Mouse (Mus musculus): Measurements from ENCODE around the gene Sag. TPM values are rescaled to one million over a fixed set of nuclear protein-coding genes. Genes with fewer than 3 reads are reported as not detected.
"Not testable (repeated sequence)": the region's sequence is repeated elsewhere in the genome, so short reads cannot be mapped to it uniquely, and the experiment has no call there.

Sag gene
- total RNA-seq, 2 experiments from 2014 or later: 0.26 TPM; not detected in 1

- no peak for DNase-seq (ENCODE audit: low spot score)
These were observed 21.0 kb downstream of the Sag start for GRCm38 (mm10) chr1:87824420-87824995.

GRCm38 (mm10) chr1:87825281-87825680 lies 21.8 kb downstream of the Sag start:
- DNase-seq (ENCODE audit: low spot score): no peak

GRCm38 (mm10) chr1:87825991-87826390 lies 22.5 kb downstream of the Sag start:
- DNase-seq (ENCODE audit: low spot score): no peak

- DNase-seq (ENCODE audit: low spot score): no peak
These were observed 23.0 kb downstream of the Sag start for GRCm38 (mm10) chr1:87826474-87826873.

- not testable (repeated sequence) for DNase-seq (ENCODE audit: low spot score)
These were observed 24.0 kb downstream of the Sag start for GRCm38 (mm10) chr1:87827476-87827875.

- DNase-seq (ENCODE audit: low spot score): peak; percentile 29
These were observed 24.7 kb downstream of the Sag start for GRCm38 (mm10) chr1:87828185-87828584.

GRCm38 (mm10) chr1:87828926-87829580 lies 25.6 kb downstream of the Sag start:
- DNase-seq (ENCODE audit: low spot score): no peak

- no peak for DNase-seq (ENCODE audit: low spot score)
These were observed 26.2 kb downstream of the Sag start for GRCm38 (mm10) chr1:87829621-87830211.

GRCm38 (mm10) chr1:87836453-87836852 lies 33.0 kb downstream of the Sag start:
- no peak for DNase-seq (ENCODE audit: low spot score)

GRCm38 (mm10) chr1:87837018-87837417 lies 33.5 kb downstream of the Sag start:
- no peak for DNase-seq (ENCODE audit: low spot score)

GRCm38 (mm10) chr1:87840411-87841208 lies 37.1 kb downstream of the Sag start:
- DNase-seq (ENCODE audit: low spot score): no peak

GRCm38 (mm10) chr1:87846801-87847474 lies 43.5 kb downstream of the Sag start:
- DNase-seq (ENCODE audit: low spot score): peak; percentile 59

GRCm38 (mm10) chr1:87847475-87848168 lies 44.1 kb downstream of the Sag start:
- DNase-seq (ENCODE audit: low spot score): no peak

GRCm38 (mm10) chr1:87848237-87848996 lies 44.9 kb downstream of the Sag start:
- DNase-seq (ENCODE audit: low spot score): no peak

GRCm38 (mm10) chr1:87849278-87849677 lies 45.8 kb downstream of the Sag start:
- no peak for DNase-seq (ENCODE audit: low spot score)

- no peak for DNase-seq (ENCODE audit: low spot score)
These were observed 47.9 kb downstream of the Sag start for GRCm38 (mm10) chr1:87851344-87851743.

- no peak for DNase-seq (ENCODE audit: low spot score)
These were observed 48.8 kb downstream of the Sag start for GRCm38 (mm10) chr1:87852081-87852790.

GRCm38 (mm10) chr1:87852892-87853600 lies 49.6 kb downstream of the Sag start, which contains the start of gene Dgkd:
Gene Dgkd (plus strand): TSS chr1:87853287.
- peak; percentile 53 for DNase-seq (ENCODE audit: low spot score)
